Mouse (Mus musculus) bone marrow, adult 2 months (tissue): ENCODE measurements around the gene Ctrl. TPM values are rescaled to one million over a fixed set of nuclear protein-coding genes. Genes with fewer than 3 reads are reported as not detected.

Experiments used
- H3K27ac ChIP-seq: fragments of 200-500 bp; 2 replicates; pipeline ENCODE4 v1.5.1; 2012; ENCODE audit warnings: low read depth, mild to moderate bottlenecking, control low read depth, inconsistent platforms, low read length; ENCODE audit not compliant: control insufficient read depth, poor library complexity, insufficient read depth
- H3K4me1 ChIP-seq: fragments of 200-500 bp; 2 replicates; pipeline ENCODE4 v1.6.1; 2011; ENCODE audit warnings: low read length; ENCODE audit not compliant: control insufficient read depth, insufficient read depth
- H3K4me3 ChIP-seq: fragments of 200-500 bp; replicated peaks from 2 replicates; pipeline ENCODE3; 2011; ENCODE audit warnings: mild to moderate bottlenecking, low read depth, low read length, control low read depth; ENCODE audit not compliant: control insufficient read depth
- CTCF ChIP-seq: fragments of 200-500 bp; IDR thresholded peaks from 2 replicates; pipeline ENCODE4 v1.5.1; 2011; ENCODE audit warnings: low read length, control low read depth; ENCODE audit not compliant: control insufficient read depth, insufficient read depth
- POLR2A ChIP-seq: fragments of 200-500 bp; IDR thresholded peaks from 2 replicates; pipeline ENCODE4 v1.6.1; 2011; ENCODE audit warnings: low read depth, mild to moderate bottlenecking, control low read depth, low read length, borderline replicate concordance; ENCODE audit not compliant: control insufficient read depth
- WGBS: fragments of 180-500 bp; shearing (Covaris S2); methylation state at CpG from one replicate; pipeline ENCODE4 v1.1.7; 2018; 5-methylcytosine and 5-hydroxymethylcytosine counted together
- polyA plus RNA-seq: library from polyadenylated mRNA; stranded (reverse); fragments of >200 nt; gene quantifications from 2 replicates; pipeline ENCODE4 v1.2.4, GENCODE M21; 2011; ENCODE audit warnings: low replicate concordance; ENCODE audit not compliant: missing spikeins, insufficient read depth, insufficient read length

Gene Ctrl
- polyA plus RNA-seq, 1 experiment: not detected

DNA sequence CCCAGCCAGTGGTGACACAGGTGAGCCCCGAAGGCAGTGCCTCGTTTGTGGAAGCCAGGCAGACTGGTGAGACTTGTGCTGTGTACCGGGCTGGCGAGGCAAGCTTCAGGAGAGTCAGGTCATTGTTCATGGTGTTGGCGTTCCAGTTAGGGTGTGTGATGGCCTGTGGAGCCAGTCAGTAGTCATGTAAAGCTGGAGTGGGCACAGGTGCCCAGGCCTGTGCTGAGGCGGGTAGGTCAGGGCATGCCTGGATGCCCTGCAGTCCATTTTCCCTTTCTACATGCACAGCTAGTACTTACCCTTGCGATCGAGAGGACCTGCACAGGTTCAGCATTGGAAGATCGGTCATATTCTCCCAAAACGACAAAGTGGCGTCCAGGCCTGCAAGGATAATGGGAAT is 1.1 kb downstream of the Ctrl start:
- H3K4me1 ChIP-seq: peaks cover 1% of the 10 kb centered on the region; the same call in 1 of the 2 replicates
- no peak overlapping the region for H3K27ac ChIP-seq

DNA sequence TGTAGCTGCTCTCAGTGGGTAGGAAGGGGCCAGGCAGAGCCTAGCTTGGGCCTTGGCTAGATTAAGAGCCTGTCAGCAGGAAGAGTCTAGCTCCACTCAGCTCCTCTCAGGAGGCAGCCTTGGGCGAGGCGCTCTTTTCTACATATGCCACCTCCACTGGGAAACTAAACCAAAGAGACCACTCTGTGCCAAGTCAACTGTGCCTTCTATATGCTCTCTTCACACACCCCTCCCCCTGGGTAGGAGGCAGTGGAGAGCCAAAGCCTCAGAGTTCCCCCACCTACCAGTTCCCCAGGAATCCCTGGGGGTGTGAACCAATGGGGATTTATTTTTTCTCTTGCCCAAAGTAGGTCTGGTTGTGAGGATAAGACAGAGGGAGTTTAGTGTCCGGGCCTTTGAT is 2.4 kb downstream of the Ctrl start:
- WGBS: 92% methylated on average over 3 of the region's 3 CpGs
- TF ChIP-seq CTCF (no peak), POLR2A (no peak)
- Histone ChIP-seq H3K4me3 (no peak overlapping the region), H3K4me1 (no peaks in the 10 kb centered on the region; the same call in 1 of the 2 replicates), H3K27ac (no peak overlapping the region)

More for the DNA sequence above, 1.1 kb downstream of the Ctrl start:
- TF ChIP-seq POLR2A: no peak
- TF ChIP-seq CTCF: no peak
- 90% methylated on average over 11 of the region's 11 CpGs for WGBS
- no peak overlapping the region for H3K4me3 ChIP-seq

DNA sequence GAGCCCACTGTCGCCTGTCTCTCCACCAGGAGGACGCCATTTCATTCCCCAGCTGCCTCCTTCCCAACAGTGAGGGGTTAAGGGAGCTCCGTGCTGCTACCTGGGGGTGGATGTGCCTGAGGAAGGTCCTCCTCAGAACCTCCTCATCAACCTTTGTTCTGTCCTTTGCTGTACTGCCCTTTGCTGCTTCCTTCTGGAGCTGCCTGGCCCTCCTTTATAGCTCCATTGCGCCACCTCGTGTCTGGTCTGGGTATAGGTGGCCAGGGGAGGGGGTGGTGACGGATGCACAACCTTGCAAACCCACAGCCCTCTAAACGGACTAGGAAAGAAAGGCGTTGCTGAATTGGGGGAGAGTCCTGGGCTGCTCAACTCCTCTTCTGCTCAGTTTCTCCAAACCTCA is 3.1 kb downstream of the Ctrl start:
- 30% methylated on average over 8 of the region's 8 CpGs for WGBS
- TF ChIP-seq POLR2A: no peak
- TF ChIP-seq CTCF: peak; percentile 98
- Histone ChIP-seq H3K27ac (no peak overlapping the region), H3K4me3 (no peak overlapping the region), H3K4me1 (no peaks in the 10 kb centered on the region; the same call in 1 of the 2 replicates)

DNA sequence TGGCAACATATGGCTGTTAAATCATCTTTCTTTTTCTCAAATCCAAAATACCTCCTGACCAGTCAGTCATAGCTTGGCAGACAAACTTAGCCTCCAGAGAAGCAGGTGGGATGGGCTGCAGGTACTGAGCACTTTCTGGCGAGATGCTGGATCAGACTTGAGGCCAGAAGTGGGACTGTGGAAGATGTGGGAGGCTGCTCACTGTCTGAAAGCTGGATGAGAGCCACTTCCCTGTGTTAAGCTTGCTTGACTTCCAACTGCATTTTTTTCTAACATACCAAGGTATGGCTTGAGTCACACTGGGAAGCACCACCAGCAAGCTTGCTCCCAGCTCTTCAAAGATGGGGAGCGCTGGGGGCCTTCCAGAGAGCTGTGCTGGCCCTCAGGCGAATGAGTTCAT is 8.5 kb downstream of the Ctrl start:
- Histone ChIP-seq H3K4me3 (no peak overlapping the region), H3K27ac (no peak overlapping the region), H3K4me1 (no peaks in the 10 kb centered on the region)
- WGBS: 84% methylated on average over 3 of the region's 3 CpGs
- TF ChIP-seq POLR2A: no peak
- TF ChIP-seq CTCF: no peak

DNA sequence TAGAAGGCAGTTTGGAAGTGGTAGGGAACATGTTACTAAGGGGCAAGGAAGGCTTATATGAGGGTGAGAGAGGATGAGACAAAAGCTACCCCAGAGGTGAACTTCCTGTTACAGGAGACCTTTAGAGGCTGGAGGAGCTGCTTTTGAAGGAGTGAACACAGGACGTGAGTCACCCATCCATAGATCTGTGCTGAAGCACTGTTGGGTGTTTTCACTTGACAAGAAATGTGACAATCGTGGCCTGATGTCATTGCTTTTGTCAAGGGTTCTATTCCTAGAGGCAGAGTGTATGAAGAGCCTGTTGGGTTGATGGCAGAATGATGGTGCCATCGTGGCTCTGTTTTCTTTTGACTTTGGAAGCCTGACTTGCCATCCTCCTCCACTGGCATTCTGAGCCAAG is 14.3 kb downstream of the Ctrl start:
- 76% methylated on average over 3 of the region's 3 CpGs for WGBS
- no peaks in the 10 kb centered on the region; the same call in 1 of the 2 replicates for H3K4me1 ChIP-seq
- TF ChIP-seq POLR2A: no peak
- TF ChIP-seq CTCF: no peak
- H3K4me3 ChIP-seq: no peak overlapping the region
- H3K27ac ChIP-seq: no peak overlapping the region

DNA sequence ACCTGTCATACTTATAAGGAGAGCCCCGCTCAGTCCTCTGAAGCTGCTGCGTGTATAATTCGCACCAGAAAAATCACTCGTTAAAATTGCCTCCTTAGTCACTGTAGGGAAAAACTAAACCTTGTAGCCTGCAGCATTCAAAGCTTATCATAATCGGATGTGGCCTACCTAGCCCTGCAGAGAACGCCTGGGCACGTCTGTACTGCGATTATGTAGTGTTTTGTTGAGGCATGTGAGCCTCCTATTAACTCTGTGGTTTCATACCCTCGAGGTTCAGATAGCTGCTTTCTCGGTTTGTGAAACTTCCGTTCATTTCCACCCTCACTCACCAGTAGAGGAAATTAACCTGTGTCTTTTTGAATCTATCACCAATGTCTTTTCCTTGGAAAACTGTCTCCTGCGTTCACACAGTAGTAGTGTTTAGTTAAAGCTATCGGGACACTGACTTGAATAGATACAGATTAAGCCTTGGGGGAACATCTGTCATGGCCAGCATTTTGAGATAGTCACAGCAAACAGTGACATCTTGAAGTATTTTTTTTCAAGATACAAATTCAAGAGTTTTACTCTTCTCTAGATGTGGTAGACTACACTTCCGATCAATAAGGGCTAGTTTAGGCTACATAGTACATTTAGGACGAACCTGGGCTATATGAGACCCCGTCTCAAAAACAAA is 32.6 kb downstream of the Ctrl start:
- H3K4me3 ChIP-seq: peak overlapping the region; percentile 96
- WGBS: 18% methylated on average over 16 of the region's 16 CpGs
- peak overlapping the region; percentile 90 for H3K27ac ChIP-seq
- H3K4me1 ChIP-seq: peaks cover 1% of the 10 kb centered on the region
- no peak for TF ChIP-seq CTCF
- no peak for TF ChIP-seq POLR2A

DNA sequence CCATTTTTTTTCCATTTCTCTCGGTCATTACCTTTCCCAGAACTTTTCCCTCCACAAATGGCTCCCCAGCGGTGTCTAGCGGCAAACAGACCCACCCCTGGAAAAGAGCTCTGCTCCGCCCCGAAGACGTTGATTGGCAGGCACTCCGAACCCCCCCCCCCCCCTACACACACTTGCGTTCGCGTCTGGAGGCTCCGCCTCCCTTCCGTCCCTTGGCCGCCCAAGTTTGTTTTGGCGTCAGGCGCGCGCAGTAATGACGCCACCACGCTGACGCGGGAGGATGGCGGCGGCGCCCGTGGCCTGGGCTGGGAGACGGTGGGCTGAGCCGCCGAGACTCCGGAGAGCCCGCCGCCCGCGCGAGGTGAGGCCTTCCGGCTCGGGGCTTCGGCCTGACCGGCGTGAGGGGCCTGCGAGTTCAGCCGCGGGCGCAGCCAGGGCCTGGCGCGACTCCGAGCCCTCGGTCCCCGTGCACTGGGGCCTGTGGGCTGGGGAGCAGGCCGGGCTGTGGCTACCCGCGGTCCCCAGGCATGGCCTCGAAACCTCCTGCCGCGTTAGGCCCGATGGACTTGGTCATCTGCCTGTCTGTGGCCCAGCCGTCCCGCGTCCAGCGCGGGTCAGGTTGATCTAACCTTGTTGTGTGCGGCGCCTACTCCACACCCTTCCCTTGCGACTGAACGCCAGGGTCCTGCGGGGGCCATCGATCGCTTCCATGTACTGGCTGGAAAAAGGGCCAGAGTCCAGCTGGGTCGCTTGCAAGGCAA is 33.3 kb downstream of the Ctrl start, which contains the start of gene Pskh1:
Pskh1 (plus strand) TSS at position 262 of the 761 bp plus-strand sequence.
- peak; percentile 80; the same call in 1 of the 2 replicates for TF ChIP-seq POLR2A
- no peak for TF ChIP-seq CTCF
- H3K27ac ChIP-seq: peak within 1 kb of the TSS; percentile 90
- H3K4me3 ChIP-seq: peak within 1 kb of the TSS; percentile 96
- WGBS: under 1% methylated on average over 67 of the region's 68 CpGs
- H3K4me1 ChIP-seq: peaks cover 1% of the 10 kb centered on the region

DNA sequence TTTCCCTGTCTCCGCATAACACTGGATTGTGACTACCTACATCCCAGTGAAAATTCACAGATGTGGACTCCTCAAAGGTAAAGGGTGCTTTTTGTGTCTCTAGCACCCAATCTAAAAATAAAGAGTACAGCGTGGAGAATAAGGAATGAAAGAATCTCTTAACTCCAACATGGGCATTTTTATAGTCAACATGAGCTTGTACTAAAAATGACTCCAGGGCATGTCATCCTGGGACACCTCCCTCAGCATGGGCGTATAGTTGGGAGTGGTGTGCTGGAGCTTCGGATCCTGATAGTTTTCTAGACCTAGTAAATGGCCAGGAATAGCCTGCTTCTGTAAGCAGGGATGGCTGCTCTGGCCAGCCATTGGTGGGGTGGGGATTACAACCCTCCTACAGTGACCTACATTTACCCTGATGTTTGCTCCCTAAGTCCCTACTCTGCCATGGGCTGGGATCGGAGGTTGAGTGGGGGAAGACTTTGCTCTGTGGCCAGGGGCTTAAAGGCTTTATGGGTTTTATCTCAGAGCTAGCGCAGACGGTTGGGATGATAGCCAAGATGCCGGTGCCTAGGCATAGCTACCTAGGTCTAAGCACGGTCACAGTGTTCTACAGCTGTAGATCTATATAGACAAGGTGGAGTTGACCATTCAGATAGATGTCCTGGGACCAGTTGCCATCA is 35.7 kb downstream of the Ctrl start:
- H3K27ac ChIP-seq: no peak overlapping the region
- WGBS: 81% methylated on average over 9 of the region's 9 CpGs
- TF ChIP-seq POLR2A: no peak
- TF ChIP-seq CTCF: no peak
- peaks cover 1% of the 10 kb centered on the region for H3K4me1 ChIP-seq
- no peak overlapping the region for H3K4me3 ChIP-seq
